Mouse (Mus musculus): ENCODE results near the gene Gm3573. TPM values are rescaled to one million over a fixed set of nuclear protein-coding genes. Genes with fewer than 3 reads are reported as not detected.
"Not testable (repeated sequence)": the region's sequence is repeated elsewhere in the genome, so short reads cannot be mapped to it uniquely, and the experiment has no call there.

Gm3573 gene
- polyA plus RNA-seq (2012; rRNA removed) = not detected in 2 replicates

DNA sequence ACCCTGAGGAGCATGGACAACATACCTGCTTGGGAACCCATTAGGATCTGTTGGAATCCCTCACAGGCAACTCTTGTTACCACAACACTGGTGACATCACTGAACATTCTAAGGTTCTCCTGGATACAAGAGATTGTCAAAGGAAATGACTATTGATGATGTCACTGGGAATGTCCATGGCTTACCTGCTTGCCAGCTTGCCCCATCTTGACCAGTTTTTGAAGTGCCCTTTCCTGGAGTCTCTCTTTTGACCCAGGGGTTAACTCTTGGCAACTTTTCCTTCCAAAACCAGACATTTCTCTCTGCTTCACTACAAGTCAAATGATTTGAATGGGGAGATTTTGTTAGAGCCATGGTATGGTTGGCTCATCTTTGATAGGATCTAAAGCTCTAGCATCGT, at the start of gene Gm3573:
Gm3573 (minus strand) TSS at position 101 of the 400 bp plus-strand sequence.
- not testable (repeated sequence) for H3K4me1 ChIP-seq (ENCODE audit: control insufficient read depth, insufficient read depth, insufficient read length); H3K36me3 ChIP-seq (ENCODE audit: control insufficient read depth, insufficient read depth, low read length); H3K27me3 ChIP-seq (ENCODE audit: control insufficient read depth, insufficient read depth, low read length); H3K4me3 ChIP-seq (ENCODE audit: extremely low read depth, insufficient read depth, insufficient read length); H3K27ac ChIP-seq (ENCODE audit: insufficient read depth, low read length); DNase-seq (ENCODE audit: low read depth in 1 of 2, low spot score in 2 of 2)
- WGBS = no CpG with 5 or more reads among the region's 1 CpGs

DNA sequence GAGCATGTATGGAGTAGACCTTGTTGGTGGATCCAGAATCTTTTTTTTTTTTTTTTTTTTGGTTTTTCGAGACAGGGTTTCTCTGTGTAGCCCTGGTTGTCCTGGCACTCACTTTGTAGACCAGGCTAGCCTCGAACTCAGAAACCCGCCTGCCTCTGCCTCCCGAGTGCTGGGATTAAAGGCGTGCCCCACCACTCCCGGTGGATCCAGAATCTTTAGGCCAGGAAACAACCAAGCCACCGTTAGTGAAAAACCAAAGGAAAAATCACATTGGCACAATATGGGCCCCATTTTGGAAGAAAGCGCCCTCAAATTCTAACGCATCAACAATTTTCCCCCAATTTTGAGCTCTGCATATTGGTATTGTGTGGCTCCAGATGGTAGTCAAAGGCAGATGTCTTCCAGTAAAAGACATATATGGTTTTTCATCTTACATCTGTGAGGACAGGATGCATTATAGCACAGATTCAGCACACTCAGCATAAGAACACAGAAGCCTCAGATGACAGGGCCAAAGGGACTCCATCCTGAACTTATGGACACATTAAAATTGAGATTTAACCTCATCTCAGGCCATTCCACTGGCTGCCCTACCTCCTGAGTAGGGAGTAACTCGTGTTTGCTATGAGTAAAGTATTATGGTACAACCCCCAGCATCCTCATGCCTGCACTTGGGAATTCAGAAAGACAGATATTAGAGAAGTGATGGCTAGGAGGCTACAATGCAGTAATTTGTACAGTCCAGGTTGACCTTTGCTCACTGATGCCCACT, 26.4 kb upstream of the Gm3573 start:
- not testable (repeated sequence) for H3K27ac ChIP-seq (ENCODE audit: insufficient read depth, low read length); H3K4me3 ChIP-seq (ENCODE audit: extremely low read depth, insufficient read depth, insufficient read length); H3K27me3 ChIP-seq (ENCODE audit: control insufficient read depth, insufficient read depth, low read length); H3K4me1 ChIP-seq (ENCODE audit: control insufficient read depth, insufficient read depth, insufficient read length); H3K36me3 ChIP-seq (ENCODE audit: control insufficient read depth, insufficient read depth, low read length)
- WGBS = 76% methylated on average over 9 of the region's 10 CpGs
- peak in 1 of 2 experiments; percentile 4 for DNase-seq (ENCODE audit: low read depth in 1 of 2, low spot score in 2 of 2)

DNA sequence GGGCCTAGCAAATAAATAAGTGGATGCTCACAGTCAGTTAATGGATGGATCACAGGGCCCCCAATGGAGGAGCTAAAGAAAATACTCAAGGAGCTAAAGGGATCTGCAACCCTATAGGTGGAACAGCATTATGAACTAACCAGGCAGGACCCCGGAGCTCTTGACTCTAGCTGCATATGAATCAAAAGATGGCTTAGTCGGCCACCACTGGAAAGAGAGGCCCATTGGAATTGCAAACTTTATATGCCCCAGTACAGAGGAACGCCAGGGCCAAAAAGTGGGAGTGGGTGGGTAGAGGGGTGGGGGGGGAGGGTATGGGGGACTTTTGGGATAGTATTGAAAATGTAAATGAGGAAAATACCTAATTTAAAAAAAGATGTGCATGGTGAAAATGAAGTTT, 6.7 kb downstream of the Gm3573 start:
- 83% methylated on average over 3 of the region's 3 CpGs for WGBS
- DNase-seq (ENCODE audit: low read depth in 1 of 2, low spot score in 2 of 2) = peak in 1 of 2 experiments; percentile 6
- not testable (repeated sequence) for H3K27me3 ChIP-seq (ENCODE audit: control insufficient read depth, insufficient read depth, low read length); H3K36me3 ChIP-seq (ENCODE audit: control insufficient read depth, insufficient read depth, low read length); H3K4me1 ChIP-seq (ENCODE audit: control insufficient read depth, insufficient read depth, insufficient read length); H3K4me3 ChIP-seq (ENCODE audit: extremely low read depth, insufficient read depth, insufficient read length); H3K27ac ChIP-seq (ENCODE audit: insufficient read depth, low read length)

DNA sequence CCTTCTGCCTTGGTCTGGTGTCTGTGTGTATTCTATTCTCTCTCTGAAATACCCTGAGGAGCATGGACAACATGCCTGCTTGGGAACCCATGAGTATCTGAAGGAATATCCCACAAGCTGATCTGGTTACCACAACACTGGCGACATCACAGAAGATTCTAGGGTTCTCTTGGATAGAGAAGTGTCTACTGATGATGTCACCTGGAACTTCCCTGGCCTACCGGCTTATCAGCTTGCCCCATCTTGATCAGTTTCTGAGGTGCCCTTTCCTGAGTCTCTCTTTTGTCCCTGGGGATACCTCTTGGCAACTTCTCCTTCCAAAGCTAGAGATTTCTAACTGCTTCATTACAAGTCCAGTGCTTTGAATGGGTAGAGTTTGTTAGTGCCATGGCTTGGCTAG, 28.1 kb downstream of the Gm3573 start, which contains the start of gene Gm17027:
Gm17027 (minus strand) TSS at position 101 of the 400 bp plus-strand sequence.
- not testable (repeated sequence) for DNase-seq (ENCODE audit: low read depth in 1 of 2, low spot score in 2 of 2); H3K27me3 ChIP-seq (ENCODE audit: control insufficient read depth, insufficient read depth, low read length); H3K4me3 ChIP-seq (ENCODE audit: extremely low read depth, insufficient read depth, insufficient read length); H3K36me3 ChIP-seq (ENCODE audit: control insufficient read depth, insufficient read depth, low read length); H3K4me1 ChIP-seq (ENCODE audit: control insufficient read depth, insufficient read depth, insufficient read length); H3K27ac ChIP-seq (ENCODE audit: insufficient read depth, low read length)
- 82% methylated on average over 2 of the region's 2 CpGs for WGBS

Other genes starting within 250 kb of the Gm3573 start
- gene 1700024B05Rik, start 246.8 kb downstream of the Gm3573 start, polyA plus RNA-seq (2012; rRNA removed) = not detected in 2 replicates
- gene Gm6401, start 222.9 kb downstream of the Gm3573 start, polyA plus RNA-seq (2012; rRNA removed) = not detected in 2 replicates
- gene Gm3543, start 207.5 kb downstream of the Gm3573 start, polyA plus RNA-seq (2012; rRNA removed) = not detected in 2 replicates
- not detected in 2 replicates for gene Gm7951, start 73.4 kb downstream of the Gm3573 start, polyA plus RNA-seq (2012; rRNA removed)
- gene Gm17027, start 28.2 kb downstream of the Gm3573 start, polyA plus RNA-seq (2012; rRNA removed) = not detected in 2 replicates
- not detected in 2 replicates for gene Gm17026, start 69.3 kb upstream of the Gm3573 start, polyA plus RNA-seq (2012; rRNA removed)
- gene Gm9611, start 106.6 kb upstream of the Gm3573 start, polyA plus RNA-seq (2012; rRNA removed) = not detected in 2 replicates
- gene Gm7995, start 119.4 kb upstream of the Gm3573 start, polyA plus RNA-seq (2012; rRNA removed) = not detected in 2 replicates
- gene Gm8005, start 248.9 kb upstream of the Gm3573 start, polyA plus RNA-seq (2012; rRNA removed) = not detected in 2 replicates

All from spleen, adult 2 months (tissue).